Mouse (Mus musculus) forebrain, embryonic 10.5 days (tissue): Measurements from ENCODE around the gene Gm11037. TPM values are rescaled to one million over a fixed set of nuclear protein-coding genes. Genes with fewer than 3 reads are reported as not detected.

Experiments
- DNase-seq: peaks from one replicate; pipeline ENCODE4 v3.0.0-alpha.2; 2017; ENCODE audit warnings: low spot score; ENCODE audit errors: extremely low spot score
- H3K27ac ChIP-seq: fragments of 300-500 bp; sonication (generic); 2 replicates; pipeline ENCODE4 v1.5.1; 2016; ENCODE audit warnings: mild to moderate bottlenecking
- H3K27me3 ChIP-seq: fragments of 300-500 bp; sonication (generic); 2 replicates; pipeline ENCODE4 v1.6.1; 2016; ENCODE audit warnings: mild to moderate bottlenecking; ENCODE audit not compliant: poor library complexity, severe bottlenecking
- H3K36me3 ChIP-seq: fragments of 300-500 bp; sonication (generic); replicated peaks from 2 replicates; pipeline ENCODE4 v1.6.1; 2016; ENCODE audit warnings: mild to moderate bottlenecking, moderate library complexity
- H3K4me1 ChIP-seq: fragments of 300-500 bp; sonication (generic); 2 replicates; pipeline ENCODE4 v1.6.1; 2016
- H3K4me3 ChIP-seq: fragments of 300-500 bp; sonication (generic); 2 replicates; pipeline ENCODE4 v1.5.1; 2016; ENCODE audit warnings: mild to moderate bottlenecking, moderate library complexity
- H3K9me3 ChIP-seq: fragments of 300-500 bp; sonication (generic); 2 replicates; pipeline ENCODE4 v1.6.1; 2016; ENCODE audit warnings: mild to moderate bottlenecking, moderate library complexity
- WGBS: fragments of 180-500 bp; shearing (Covaris S2); methylation state at CpG from one replicate; pipeline ENCODE4 v1.1.7; 2016; 5-methylcytosine and 5-hydroxymethylcytosine counted together
- polyA plus RNA-seq: library from polyadenylated mRNA; unstranded; fragments of >200 nt; fragmentation: Nextera tagmentation; extraction: Ambion mirVana; gene quantifications from 2 replicates; pipeline ENCODE4 v1.2.1, GENCODE M21; 2016

Gm11037 gene
- polyA plus RNA-seq, 1 experiment from 2014 or later: not detected

- DNase-seq: peak; percentile 72
- peaks cover 51% of the 10 kb centered on the region for H3K4me1 ChIP-seq
- under 1% methylated on average over 67 of the region's 67 CpGs for WGBS
These were observed 46.1 kb downstream of the Gm11037 start for GRCm38 (mm10) chr2:131179246-131179886.

GRCm38 (mm10) chr2:131179990-131180587 lies 46.8 kb downstream of the Gm11037 start, which contains the start of gene Cenpb:
Gene Cenpb, minus strand, starts transcription at chr2:131180067.
- H3K4me3 ChIP-seq: peak within 1 kb of the TSS; percentile 87
- WGBS: 3% methylated on average over 57 of the region's 57 CpGs
- peaks cover 45% of the 10 kb centered on the region for H3K4me1 ChIP-seq
- H3K36me3 ChIP-seq: peaks cover 33% of the 10 kb centered on the region
- peak; percentile 83 for DNase-seq
- H3K9me3 ChIP-seq: no peaks in the 10 kb centered on the region
- peak within 1 kb of the TSS; percentile 94 for H3K27ac ChIP-seq
- H3K27me3 ChIP-seq: peaks cover 3% of the 10 kb centered on the region; the same call in 1 of the 2 replicates

More at GRCm38 (mm10) chr2:131179246-131179886, 46.1 kb downstream of the Gm11037 start:
- Histone ChIP-seq H3K4me3 (peak overlapping the region; percentile 87), H3K9me3 (no peaks in the 10 kb centered on the region), H3K27ac (peak overlapping the region; percentile 94), H3K36me3 (peaks cover 33% of the 10 kb centered on the region), H3K27me3 (peaks cover 1% of the 10 kb centered on the region; the same call in 1 of the 2 replicates)

Other genes starting within 250 kb of the Gm11037 start
- 23.9 and 24.3 TPM in 2 replicates for gene 4930402H24Rik, start 227.1 kb upstream of the Gm11037 start, polyA plus RNA-seq
- 5.4 and 6.6 TPM in 2 replicates for gene Atrn, start 227.0 kb upstream of the Gm11037 start, polyA plus RNA-seq
- gene Gfra4, start 90.4 kb upstream of the Gm11037 start, polyA plus RNA-seq: 3.1 and 3.3 TPM in 2 replicates
- gene Adam33, start 69.7 kb upstream of the Gm11037 start, polyA plus RNA-seq: 0.63 TPM in 1 of 2 replicates, not detected in the other
- 0.09 and 0.12 TPM in 2 replicates for gene Siglec1, start 46.7 kb upstream of the Gm11037 start, polyA plus RNA-seq
- gene Hspa12b, start 6.2 kb upstream of the Gm11037 start, polyA plus RNA-seq: 8.4 and 8.7 TPM in 2 replicates
- gene 1700037H04Rik, start 26.6 kb downstream of the Gm11037 start, polyA plus RNA-seq: 128 and 129 TPM in 2 replicates
- 8.9 and 10.0 TPM in 2 replicates for gene Cenpb, start 46.6 kb downstream of the Gm11037 start, polyA plus RNA-seq
- gene Cdc25b, start 53.5 kb downstream of the Gm11037 start, polyA plus RNA-seq: 65.9 and 79.3 TPM in 2 replicates
- 4.4 and 4.6 TPM in 2 replicates for gene Spef1, start 53.8 kb downstream of the Gm11037 start, polyA plus RNA-seq
- gene Ap5s1, start 73.6 kb downstream of the Gm11037 start, polyA plus RNA-seq: 23.2 and 26.9 TPM in 2 replicates
- 19.7 and 20.1 TPM in 2 replicates for gene Mavs, start 100.6 kb downstream of the Gm11037 start, polyA plus RNA-seq
- 38.9 and 44.8 TPM in 2 replicates for gene Pank2, start 129.0 kb downstream of the Gm11037 start, polyA plus RNA-seq
- 7.5 and 7.7 TPM in 2 replicates for gene Rnf24, start 219.4 kb downstream of the Gm11037 start, polyA plus RNA-seq